Mouse (Mus musculus) intestine, embryonic 16.5 days (tissue): ENCODE measurements around the gene Tgfbrap1. TPM values are rescaled to one million over a fixed set of nuclear protein-coding genes. Genes with fewer than 3 reads are reported as not detected.
"Not testable (repeated sequence)": the region's sequence is repeated elsewhere in the genome, so short reads cannot be mapped to it uniquely, and the experiment has no call there.

Experiments used
- ATAC-seq: fragments of 200-750 bp; cut with Nextera tagmentation; 2 replicates; pipeline ENCODE4 v1.8.0; 2017; ENCODE audit warnings: moderate TSS enrichment, moderate library complexity
- H3K27ac ChIP-seq: fragments of 300-500 bp; sonication (generic); 2 replicates; pipeline ENCODE4 v1.5.1; 2014; ENCODE audit warnings: mild to moderate bottlenecking, low read length
- H3K27me3 ChIP-seq: fragments of 300-500 bp; sonication (generic); replicated peaks from 2 replicates; pipeline ENCODE4 v1.6.1; 2014; ENCODE audit warnings: low read length, control low read depth, mixed read lengths; ENCODE audit not compliant: control insufficient read depth, insufficient read depth
- H3K36me3 ChIP-seq: fragments of 300-500 bp; sonication (generic); 2 replicates; pipeline ENCODE4 v1.6.1; 2014; ENCODE audit warnings: low read length, control low read depth; ENCODE audit not compliant: control insufficient read depth, insufficient read depth
- H3K4me1 ChIP-seq: fragments of 300-500 bp; sonication (generic); 2 replicates; pipeline ENCODE4 v1.6.1; 2014; ENCODE audit warnings: low read length, control low read depth, mixed read lengths; ENCODE audit not compliant: control insufficient read depth, insufficient read depth
- H3K4me2 ChIP-seq: fragments of 300-500 bp; sonication (generic); 2 replicates; pipeline ENCODE4 v1.6.1; 2014; ENCODE audit warnings: low read depth, low read length, control low read depth
- H3K4me3 ChIP-seq: fragments of 300-500 bp; sonication (generic); 2 replicates; pipeline ENCODE4 v1.5.1; 2014; ENCODE audit warnings: mild to moderate bottlenecking, low read length
- H3K9ac ChIP-seq: fragments of 300-500 bp; sonication (generic); 2 replicates; pipeline ENCODE4 v1.6.1; 2014; ENCODE audit warnings: low read depth, low read length
- H3K9me3 ChIP-seq: fragments of 300-500 bp; sonication (generic); 2 replicates; pipeline ENCODE4 v1.6.1; 2016; ENCODE audit warnings: low read length, control low read depth; ENCODE audit not compliant: control insufficient read depth
- whole genome bisulfite sequencing: fragments of 180-500 bp; shearing (Covaris S2); extraction: QIAGEN DNeasy Blood & Tissue Kit; methylation state at CpG from one replicate; pipeline ENCODE4 v1.1.7; 2014; 5-methylcytosine and 5-hydroxymethylcytosine counted together
- polyA plus RNA-seq: library from polyadenylated mRNA; unstranded; fragments of >200 nt; fragmentation: Nextera tagmentation; extraction: Ambion mirVana; gene quantifications from 2 replicates; pipeline ENCODE4 v1.2.1, GENCODE M21; 2015

Gene Tgfbrap1
- polyA plus RNA-seq, 1 experiment from 2014 or later = 8.6 TPM

DNA sequence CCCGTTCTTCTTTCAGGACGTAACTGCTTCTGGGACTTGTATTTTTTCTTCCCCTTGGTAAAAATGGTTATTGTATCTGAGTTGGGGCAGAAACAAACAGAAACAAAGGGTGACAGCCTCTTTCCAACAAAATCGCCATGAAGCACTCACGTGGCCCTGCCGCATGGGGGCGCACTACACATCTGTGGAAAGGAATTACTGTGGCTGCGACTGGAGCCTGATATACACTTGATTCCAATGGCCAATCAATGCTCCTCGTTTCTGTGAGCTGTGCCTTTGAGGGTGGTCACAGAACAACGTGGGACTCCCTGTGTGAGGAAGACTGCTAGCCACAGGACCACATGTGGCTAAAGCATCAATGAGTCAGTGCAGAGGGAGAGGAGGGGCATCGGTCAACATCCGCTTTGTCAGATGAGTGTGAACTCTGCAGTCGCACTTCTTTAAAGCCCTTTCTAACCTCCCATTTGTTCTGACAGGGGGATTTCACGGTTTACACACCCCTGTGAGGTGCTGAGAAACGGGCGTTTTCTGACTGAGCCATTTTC lies 39.9 kb upstream of the Tgfbrap1 start:
- WGBS = 77% methylated on average over 15 of the region's 15 CpGs
- Histone ChIP-seq H3K4me3 (no peak overlapping the region), H3K4me1 (peaks cover 6% of the 10 kb centered on the region; the same call in 1 of the 2 replicates), H3K27me3 (no peaks in the 10 kb centered on the region), H3K27ac (no peak overlapping the region), H3K9me3 (no peaks in the 10 kb centered on the region), H3K9ac (no peak overlapping the region), H3K4me2 (no peak overlapping the region), H3K36me3 (peaks cover 5% of the 10 kb centered on the region; the same call in 1 of the 2 replicates)
- no peak for ATAC-seq

DNA sequence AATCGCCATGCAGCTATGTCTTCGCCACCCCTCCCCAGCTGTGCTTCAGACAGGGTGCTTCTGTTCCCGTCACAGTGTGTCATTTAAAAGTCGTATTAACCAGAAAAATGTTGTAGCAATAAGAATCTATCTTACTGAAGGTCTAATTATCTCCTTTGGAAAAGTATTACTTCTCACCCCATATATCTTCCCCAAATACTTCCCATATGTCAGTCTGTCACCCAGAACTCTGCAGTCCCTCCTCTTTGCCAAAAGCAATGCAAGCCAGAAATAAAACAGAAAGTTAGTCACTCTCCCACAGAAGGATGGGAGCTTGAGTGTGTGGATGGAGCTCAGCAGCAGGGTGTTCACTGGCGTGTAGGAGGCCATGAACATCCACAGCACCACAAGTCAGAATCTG lies 38.9 kb upstream of the Tgfbrap1 start:
- WGBS = 94% methylated on average over 5 of the region's 5 CpGs
- Histone ChIP-seq H3K36me3 (peaks cover 5% of the 10 kb centered on the region; the same call in 1 of the 2 replicates), H3K27me3 (no peaks in the 10 kb centered on the region), H3K4me2 (no peak overlapping the region), H3K9ac (no peak overlapping the region), H3K9me3 (no peaks in the 10 kb centered on the region), H3K4me3 (no peak overlapping the region), H3K4me1 (peaks cover 6% of the 10 kb centered on the region; the same call in 1 of the 2 replicates), H3K27ac (no peak overlapping the region)
- no peak for ATAC-seq

DNA sequence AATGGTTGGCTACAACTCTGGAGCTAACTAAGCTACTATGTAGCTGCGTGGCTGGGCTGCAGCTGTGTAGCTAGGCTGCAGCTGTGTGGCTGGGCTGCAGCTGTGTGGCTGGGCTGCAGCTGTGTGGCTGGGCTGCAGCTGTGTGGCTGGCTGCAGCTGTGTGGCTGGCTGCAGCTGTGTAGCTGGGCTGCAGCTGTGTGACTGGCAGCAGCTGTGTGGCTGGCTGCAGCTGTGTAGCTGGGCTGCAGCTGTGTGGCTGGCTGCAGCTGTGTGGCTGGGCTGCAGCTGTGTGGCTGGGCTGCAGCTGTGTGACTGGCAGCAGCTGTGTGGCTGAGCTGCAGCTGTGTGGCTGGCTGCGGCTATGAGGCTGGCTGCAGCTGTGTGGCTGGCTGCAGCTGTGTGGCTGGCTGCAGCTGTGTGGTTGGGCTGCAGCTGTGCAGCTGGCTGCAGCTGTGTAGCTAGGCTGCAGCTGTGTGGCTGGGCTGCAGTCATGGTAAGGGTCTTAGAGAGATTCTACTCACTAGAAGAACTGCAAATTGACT lies 38.1 kb upstream of the Tgfbrap1 start:
- not testable (repeated sequence) for H3K9me3 ChIP-seq, H3K4me3 ChIP-seq, H3K9ac ChIP-seq, H3K4me1 ChIP-seq, H3K4me2 ChIP-seq, ATAC-seq, H3K36me3 ChIP-seq, H3K27me3 ChIP-seq, H3K27ac ChIP-seq
- WGBS = 86% methylated on average over 2 of the region's 2 CpGs

DNA sequence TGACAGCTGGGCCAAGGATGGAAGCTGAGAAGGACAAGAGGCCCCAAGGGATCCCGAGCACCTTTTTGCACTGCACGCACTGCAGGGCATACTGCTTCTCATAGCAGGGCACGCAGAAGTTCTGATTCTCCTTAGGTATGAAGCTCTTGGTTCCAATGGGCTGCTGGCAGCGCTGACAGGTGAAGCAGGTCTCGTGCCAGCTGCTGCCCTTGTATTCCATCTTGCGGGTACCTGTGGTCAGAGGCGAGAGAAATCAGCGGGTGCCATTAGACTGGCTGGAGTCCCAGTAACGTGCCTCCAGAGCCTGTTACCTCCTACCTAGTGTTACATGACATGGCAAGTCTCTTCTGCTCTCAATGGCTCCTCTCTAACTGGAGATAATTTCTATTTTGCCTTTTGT lies 33.2 kb upstream of the Tgfbrap1 start:
- no peak for ATAC-seq
- 92% methylated on average over 9 of the region's 9 CpGs for WGBS
- Histone ChIP-seq H3K4me3 (no peak overlapping the region), H3K27ac (no peak overlapping the region), H3K9ac (no peak overlapping the region), H3K4me2 (no peak overlapping the region), H3K9me3 (no peaks in the 10 kb centered on the region), H3K27me3 (no peaks in the 10 kb centered on the region), H3K4me1 (no peaks in the 10 kb centered on the region), H3K36me3 (peaks cover 7% of the 10 kb centered on the region)

DNA sequence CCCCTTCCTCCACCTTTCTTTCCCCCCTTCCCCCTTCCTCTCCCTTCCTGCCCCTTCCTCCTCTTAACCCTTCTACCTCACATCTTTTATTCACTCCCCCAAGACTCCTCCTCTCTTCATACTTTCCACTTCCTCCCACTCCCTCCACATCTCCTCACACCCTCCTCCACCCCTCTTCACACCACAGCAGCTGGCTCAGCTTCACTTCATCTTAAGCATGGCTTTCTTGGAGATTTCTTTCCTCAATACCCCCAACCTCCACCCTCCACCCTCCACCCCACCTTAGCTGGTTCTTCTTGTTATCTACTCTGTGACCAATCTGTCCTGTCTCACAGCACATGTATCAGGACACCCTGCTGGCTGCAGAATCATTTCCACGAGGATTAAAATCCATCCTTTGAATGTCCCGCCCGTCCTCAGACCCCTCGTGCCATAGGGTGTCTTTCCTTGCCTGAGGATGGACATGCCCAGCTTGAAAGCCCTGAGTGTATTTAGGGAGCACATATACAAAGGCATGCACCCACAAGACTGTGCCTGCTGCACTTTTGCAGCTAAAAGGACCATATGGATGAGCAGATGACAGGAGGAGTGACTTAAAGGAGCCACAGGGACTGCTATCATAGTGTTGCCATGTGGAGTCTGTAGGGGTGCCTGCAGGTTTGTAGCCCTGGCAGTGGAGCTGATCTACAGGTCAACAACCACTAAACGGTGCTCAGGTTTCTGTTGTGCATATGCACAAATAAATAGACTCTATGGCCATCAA lies 32.0 kb upstream of the Tgfbrap1 start:
- Histone ChIP-seq H3K36me3 (peaks cover 7% of the 10 kb centered on the region), H3K27ac (no peak overlapping the region), H3K4me3 (no peak overlapping the region), H3K9ac (no peak overlapping the region), H3K4me1 (no peaks in the 10 kb centered on the region), H3K4me2 (no peak overlapping the region), H3K27me3 (no peaks in the 10 kb centered on the region), H3K9me3 (no peaks in the 10 kb centered on the region)
- WGBS = 85% methylated on average over 5 of the region's 5 CpGs
- no peak for ATAC-seq

DNA sequence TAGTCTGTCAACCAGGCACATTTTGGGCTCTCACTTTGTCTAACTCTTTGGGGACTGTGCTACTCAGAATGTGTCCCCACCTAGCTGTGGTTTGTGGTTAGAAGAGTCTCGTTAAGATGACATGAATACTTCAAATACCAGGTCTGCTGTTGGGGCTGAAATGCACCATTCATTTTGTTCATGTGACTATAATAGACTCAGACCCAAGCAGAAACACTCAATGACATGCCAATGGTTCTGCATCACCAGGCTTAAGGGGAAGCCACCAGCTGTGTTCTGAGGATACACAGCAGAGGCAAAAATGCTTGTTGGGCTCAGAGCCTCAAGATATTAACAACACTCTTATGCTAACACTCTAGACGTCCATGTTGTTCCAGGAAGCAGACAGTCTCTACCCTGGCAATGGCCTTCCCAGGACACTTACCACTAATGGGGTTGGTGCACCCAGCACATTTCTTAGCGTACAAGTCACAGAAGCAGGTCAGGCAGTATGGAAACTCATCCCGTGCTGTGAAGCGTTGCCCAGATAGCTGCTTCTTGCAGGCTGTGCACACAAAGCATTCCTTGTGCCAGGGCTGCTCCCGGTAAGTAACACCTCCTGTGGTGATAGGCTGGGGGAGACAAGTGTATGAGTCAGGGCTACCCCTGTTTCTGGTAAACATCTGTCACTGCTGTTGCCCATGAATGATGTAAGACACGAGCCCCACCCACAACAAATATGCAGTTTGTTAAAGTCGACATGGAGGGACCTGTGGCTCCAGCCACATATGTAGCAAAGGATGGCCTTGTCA lies 29.6 kb upstream of the Tgfbrap1 start:
- Histone ChIP-seq H3K27me3 (no peaks in the 10 kb centered on the region), H3K4me1 (no peaks in the 10 kb centered on the region), H3K9me3 (no peaks in the 10 kb centered on the region), H3K36me3 (peaks cover 11% of the 10 kb centered on the region), H3K4me2 (no peak overlapping the region), H3K4me3 (no peak overlapping the region), H3K27ac (no peak overlapping the region), H3K9ac (no peak overlapping the region)
- no peak for ATAC-seq
- 77% methylated on average over 8 of the region's 8 CpGs for WGBS

DNA sequence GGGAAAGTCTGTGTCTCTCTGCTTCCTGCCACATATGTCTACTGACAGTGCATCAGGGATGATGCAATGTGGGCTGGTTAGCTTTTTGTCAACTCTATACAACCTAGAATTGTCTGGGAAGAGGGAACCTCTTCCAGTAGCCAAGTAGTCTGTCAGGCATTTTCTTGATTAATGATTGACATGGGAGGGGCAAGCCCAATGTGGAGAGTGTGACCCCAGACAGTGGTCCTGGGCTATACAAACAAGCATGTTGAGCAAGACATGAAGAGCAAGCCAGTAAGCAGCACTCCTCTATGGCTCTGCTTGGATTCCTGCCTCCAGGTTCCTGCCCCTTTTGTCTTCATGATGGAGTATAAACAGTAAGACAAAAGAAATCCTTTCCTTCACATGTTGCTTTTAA lies 28.8 kb upstream of the Tgfbrap1 start:
- ATAC-seq = no peak
- Histone ChIP-seq H3K9ac (no peak overlapping the region), H3K36me3 (peaks cover 11% of the 10 kb centered on the region), H3K27ac (no peak overlapping the region), H3K27me3 (no peaks in the 10 kb centered on the region), H3K9me3 (no peaks in the 10 kb centered on the region), H3K4me3 (no peak overlapping the region), H3K4me2 (no peak overlapping the region), H3K4me1 (no peaks in the 10 kb centered on the region)

DNA sequence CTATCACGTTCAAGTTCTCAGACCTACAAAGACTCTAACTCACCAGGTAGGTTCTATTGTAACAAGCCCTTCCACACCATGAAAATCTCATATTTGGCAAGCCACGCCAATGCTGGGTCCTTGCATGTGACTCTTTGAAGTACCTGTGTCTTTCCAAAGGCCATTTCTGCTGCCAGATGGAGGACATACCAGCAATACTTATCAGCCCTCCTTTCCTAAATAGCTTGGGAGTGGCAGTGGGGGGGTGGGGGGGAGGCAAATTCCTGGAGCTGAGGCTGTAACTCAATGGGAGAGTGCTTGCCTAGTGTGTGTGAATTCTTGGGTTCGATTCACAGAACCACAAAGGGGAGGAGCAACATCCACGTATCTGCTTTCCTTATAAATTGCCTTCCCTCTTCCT lies 26.3 kb upstream of the Tgfbrap1 start:
- no peaks in the 10 kb centered on the region for H3K27me3 ChIP-seq
- no peaks in the 10 kb centered on the region for H3K9me3 ChIP-seq
- ATAC-seq = no peak
- no peak overlapping the region for H3K27ac ChIP-seq
- no peak overlapping the region for H3K4me2 ChIP-seq
- no peak overlapping the region for H3K4me3 ChIP-seq
- H3K4me1 ChIP-seq = no peaks in the 10 kb centered on the region
- H3K36me3 ChIP-seq = peaks cover 13% of the 10 kb centered on the region
- H3K9ac ChIP-seq = no peak overlapping the region
- WGBS = 74% methylated on average over 4 of the region's 4 CpGs

DNA sequence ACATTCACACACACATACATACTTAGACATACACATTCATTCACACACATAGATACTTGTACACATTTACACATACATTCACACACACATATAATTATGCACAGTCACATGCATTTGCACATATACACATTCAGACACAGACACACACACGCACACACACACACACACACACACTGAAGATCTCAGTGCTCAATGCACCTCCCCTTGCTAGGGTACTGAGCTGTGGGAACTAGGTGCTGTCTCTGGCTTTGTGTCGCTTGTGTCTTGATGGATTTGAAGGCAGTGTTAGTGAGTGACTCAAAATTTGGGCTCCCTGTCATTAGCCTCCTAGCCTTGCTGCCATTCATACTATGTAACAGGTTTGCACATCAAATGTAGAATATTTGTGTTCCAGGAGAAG lies 24.2 kb upstream of the Tgfbrap1 start:
- 93% methylated on average over 2 of the region's 2 CpGs for WGBS
- H3K9me3 ChIP-seq = no peaks in the 10 kb centered on the region
- no peaks in the 10 kb centered on the region for H3K27me3 ChIP-seq
- no peak overlapping the region for H3K9ac ChIP-seq
- H3K4me2 ChIP-seq = no peak overlapping the region
- ATAC-seq = no peak
- no peak overlapping the region for H3K27ac ChIP-seq
- H3K4me3 ChIP-seq = no peak overlapping the region
- no peaks in the 10 kb centered on the region for H3K4me1 ChIP-seq
- peaks cover 16% of the 10 kb centered on the region for H3K36me3 ChIP-seq
